Mouse (Mus musculus) macrophage (primary cell): ENCODE data around the gene Prg3. TPM values are rescaled to one million over a fixed set of nuclear protein-coding genes. Genes with fewer than 3 reads are reported as not detected.

ENCODE experiments used
- H3K27ac ChIP-seq: fragments of 350-480 bp; formaldehyde crosslinking; 2 replicates; pipeline ENCODE4 v1.9.0; 2021
- H3K36me3 ChIP-seq: fragments of 350-480 bp; formaldehyde crosslinking; 2 replicates; pipeline ENCODE4 v1.9.0; 2021; ENCODE audit errors: inconsistent target
- H3K4me3 ChIP-seq: fragments of 350-480 bp; formaldehyde crosslinking; 2 replicates; pipeline ENCODE4 v1.9.0; 2021; ENCODE audit errors: inconsistent target
- H3K79me2 ChIP-seq: fragments of 350-480 bp; formaldehyde crosslinking; 2 replicates; pipeline ENCODE4 v1.9.0; 2021; ENCODE audit errors: inconsistent target
- WGBS: methylation state at CpG from one replicate; pipeline ENCODE4 v1.1.7; 2026; ENCODE audit warnings: inconsistent platforms; ENCODE audit not compliant: missing documents; 5-methylcytosine and 5-hydroxymethylcytosine counted together
- polyA plus RNA-seq: library from polyadenylated mRNA; stranded (reverse); fragments of 250-400 nt; gene quantifications from 3 replicates; pipeline ENCODE4 v1.2.4, GENCODE M21; 2018; ENCODE audit warnings: inconsistent platforms

The Prg3 gene
- polyA plus RNA-seq, 1 experiment from 2014 or later: not detected

DNA sequence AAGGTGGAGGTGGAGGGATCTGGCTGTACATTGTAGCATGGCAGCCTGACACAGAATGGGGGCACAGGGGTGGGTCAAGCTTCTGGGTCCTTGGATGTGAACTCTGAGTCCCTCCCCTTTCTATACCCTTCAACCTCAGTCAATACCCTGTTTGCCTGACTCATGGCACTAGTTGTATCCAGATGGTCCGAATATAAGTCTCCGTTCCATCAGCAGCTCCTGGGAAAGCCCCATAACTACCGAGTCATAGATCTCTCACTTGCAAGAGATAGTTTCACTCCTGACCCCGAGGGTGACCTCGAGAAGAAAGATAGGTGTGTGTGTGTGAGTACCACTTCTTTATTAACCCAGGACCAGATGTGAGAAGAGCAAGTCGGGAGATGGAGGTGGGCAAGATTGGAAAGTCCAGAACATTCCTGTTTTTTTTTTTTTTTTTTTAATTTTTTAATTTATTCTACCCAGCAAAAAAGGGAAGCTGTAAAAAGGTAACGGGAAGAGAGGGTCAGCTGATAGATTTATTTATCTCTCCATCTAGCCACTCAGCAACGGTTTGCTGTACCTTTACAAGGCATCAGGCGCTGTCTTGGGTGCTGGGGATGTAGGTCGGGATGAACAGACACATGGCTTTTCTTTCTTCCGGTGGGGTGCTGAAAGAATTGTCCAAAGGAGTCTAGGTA lies 29.3 kb upstream of the Prg3 start:
- no peaks in the 10 kb centered on the region for H3K79me2 ChIP-seq
- H3K27ac ChIP-seq: no peak overlapping the region
- H3K4me3 ChIP-seq: no peak overlapping the region
- 61% methylated on average over 11 of the region's 11 CpGs for WGBS
- H3K36me3 ChIP-seq: no peaks in the 10 kb centered on the region

DNA sequence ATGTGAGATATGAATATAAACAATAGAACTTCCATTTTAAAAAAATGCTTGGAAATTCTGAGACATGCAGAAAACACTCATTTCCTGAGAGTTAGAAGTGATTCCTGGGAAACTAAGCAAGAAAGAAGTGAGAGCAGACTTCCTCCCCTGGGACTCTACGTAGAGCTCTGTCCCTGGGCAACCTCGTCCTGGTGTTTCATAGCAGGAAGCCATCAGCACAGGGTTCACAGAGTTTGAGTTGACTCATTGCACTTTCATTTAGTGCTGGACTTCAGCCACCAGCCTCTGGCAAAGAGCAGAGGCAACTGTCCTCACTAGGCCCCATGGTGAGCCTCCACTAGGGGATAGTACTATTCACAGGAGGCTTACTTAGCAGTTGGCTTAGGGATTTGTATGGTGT lies 26.7 kb upstream of the Prg3 start:
- H3K79me2 ChIP-seq: no peaks in the 10 kb centered on the region
- H3K4me3 ChIP-seq: no peak overlapping the region
- H3K27ac ChIP-seq: no peak overlapping the region
- H3K36me3 ChIP-seq: no peaks in the 10 kb centered on the region
- 63% methylated on average over 2 of the region's 2 CpGs for WGBS

DNA sequence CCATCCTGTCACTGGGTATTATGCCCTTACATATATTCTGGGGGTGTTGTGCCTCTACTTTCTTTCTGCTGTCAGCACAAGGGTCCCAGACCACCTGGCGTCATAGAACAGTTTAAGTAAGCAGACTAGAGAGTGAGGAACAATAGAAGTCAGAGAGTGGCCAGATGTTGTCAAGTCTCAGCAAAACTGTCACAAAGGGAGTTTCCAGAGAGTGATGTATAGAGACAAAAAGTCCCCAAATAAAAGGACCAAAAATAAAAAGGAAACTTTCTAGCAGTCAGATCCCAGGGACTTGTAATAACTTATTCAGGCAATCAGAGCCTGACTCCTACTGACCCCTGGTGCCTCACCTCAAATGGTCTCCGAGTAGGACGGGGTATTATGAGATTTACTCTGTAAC lies 26.1 kb upstream of the Prg3 start:
- Histone ChIP-seq H3K36me3 (no peaks in the 10 kb centered on the region), H3K4me3 (no peak overlapping the region), H3K79me2 (no peaks in the 10 kb centered on the region), H3K27ac (no peak overlapping the region)
- WGBS: 89% methylated on average over 3 of the region's 3 CpGs

DNA sequence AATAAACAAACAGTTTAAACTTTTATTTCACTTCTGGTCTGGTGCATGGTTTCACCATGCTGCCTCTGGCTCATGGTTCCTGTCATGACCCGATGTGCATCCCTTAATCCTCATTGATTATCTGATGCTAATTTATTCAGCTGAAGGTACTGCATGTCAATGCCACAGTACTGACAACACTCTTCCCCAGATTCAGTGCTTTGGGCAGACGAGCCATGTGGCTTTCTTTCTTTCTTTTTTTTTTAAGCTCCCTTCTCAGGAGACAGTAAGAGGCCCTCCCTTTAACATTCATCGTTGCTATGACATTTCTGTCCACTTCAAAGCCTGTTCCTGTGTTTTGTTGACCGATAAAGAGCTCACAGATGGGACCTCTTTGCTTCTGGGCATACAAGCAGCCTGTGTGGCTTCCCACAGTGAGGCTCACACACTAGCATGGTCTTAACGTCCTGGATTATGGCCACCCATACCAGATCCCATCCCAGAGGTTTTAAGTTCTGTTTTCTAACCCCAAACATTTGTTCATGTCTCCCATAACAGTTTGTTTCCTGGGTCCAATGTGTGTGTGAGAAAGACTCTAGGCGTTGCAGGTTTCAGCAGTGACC lies 25.0 kb upstream of the Prg3 start:
- no peaks in the 10 kb centered on the region for H3K79me2 ChIP-seq
- no peak overlapping the region for H3K27ac ChIP-seq
- H3K4me3 ChIP-seq: no peak overlapping the region
- H3K36me3 ChIP-seq: no peaks in the 10 kb centered on the region
- 83% methylated on average over 6 of the region's 6 CpGs for WGBS

DNA sequence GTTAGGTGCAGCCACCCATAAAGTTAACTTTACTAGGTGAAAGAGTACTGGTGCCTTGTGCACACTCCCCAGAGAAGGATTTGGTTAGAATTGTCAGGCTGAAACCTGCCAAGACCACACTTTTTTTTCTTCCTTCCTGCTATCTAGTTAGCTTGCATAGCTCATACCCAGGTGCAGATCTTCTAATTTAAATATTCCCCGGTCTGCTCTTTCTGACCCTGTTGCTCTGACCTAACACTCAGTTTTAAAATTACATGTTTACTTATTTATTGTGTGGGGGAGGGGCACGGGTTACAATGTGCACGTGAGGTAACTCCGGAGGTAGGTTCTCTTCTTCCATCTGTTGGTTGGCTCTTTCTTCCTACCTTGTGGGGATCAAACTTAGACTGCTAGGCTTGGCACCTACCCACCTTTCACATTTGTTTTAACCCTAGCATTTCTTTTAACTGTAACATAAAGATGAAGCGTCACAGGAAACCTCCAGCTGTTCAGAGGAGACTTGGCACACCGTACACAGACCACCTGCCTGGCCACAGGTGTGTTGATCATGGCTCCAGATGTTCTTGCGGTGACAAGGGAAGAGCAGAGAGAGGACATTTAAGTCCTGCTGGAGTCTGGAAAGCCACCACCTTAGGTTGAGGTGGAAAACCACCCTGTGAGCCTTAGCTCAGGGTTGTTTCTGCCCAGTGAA lies 23.8 kb upstream of the Prg3 start:
- H3K79me2 ChIP-seq: no peaks in the 10 kb centered on the region
- no peaks in the 10 kb centered on the region for H3K36me3 ChIP-seq
- no peak overlapping the region for H3K4me3 ChIP-seq
- H3K27ac ChIP-seq: no peak overlapping the region
- 83% methylated on average over 7 of the region's 7 CpGs for WGBS

DNA sequence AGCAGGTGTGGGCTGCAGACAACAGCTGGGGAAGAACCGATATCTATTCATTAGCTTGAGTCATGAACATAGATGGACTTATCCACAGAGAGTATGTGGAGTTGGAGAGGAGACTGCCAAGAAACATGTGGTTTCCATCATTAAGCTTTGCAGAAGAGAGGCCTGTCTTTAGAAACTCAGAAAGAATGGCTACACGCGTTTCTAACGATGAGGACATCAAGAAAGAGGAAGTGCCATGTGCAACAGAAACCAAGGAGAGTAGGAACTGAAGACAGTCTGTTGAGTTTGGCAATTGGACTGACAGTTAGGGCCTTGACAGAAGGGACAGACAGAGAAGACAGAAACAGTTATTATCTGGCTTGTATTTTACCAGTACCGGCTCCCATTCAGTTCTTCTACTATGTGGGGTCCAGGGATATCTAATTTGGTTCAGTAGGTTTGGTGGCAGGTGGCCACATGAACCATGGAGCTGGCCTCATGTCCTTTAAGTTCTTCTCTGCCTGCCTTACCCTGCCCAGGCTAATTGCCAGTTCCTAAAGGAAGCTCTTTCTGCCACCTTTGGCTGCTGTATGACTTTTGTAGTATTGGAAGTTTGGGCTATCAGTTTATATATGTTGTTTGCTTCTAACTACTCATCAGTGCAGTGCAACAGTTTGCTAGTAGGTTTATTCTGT lies 20.6 kb upstream of the Prg3 start:
- 8% methylated on average over 5 of the region's 5 CpGs for WGBS
- no peaks in the 10 kb centered on the region for H3K79me2 ChIP-seq
- no peak overlapping the region for H3K4me3 ChIP-seq
- no peak overlapping the region for H3K27ac ChIP-seq
- no peaks in the 10 kb centered on the region for H3K36me3 ChIP-seq

DNA sequence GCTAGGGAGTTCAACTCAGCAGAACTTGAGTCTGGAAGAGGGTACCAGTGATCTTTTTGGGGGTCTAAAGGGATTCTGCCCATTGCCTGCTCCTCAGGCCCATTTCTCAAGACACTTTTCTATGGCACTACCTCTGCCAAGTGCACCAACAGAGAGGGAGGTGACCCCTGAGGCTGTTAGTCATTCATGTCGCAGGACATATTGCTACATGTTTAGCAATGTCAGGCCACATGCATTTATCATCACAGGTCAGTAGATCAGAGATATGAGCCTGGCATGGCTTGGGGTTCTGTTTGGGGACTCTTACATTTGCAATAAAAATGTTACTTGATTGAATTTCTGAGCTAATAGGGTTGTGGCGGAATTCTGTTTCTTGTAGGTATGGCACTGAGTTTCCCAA lies 12.4 kb upstream of the Prg3 start:
- H3K79me2 ChIP-seq: no peaks in the 10 kb centered on the region
- whole genome bisulfite sequencing: 85% methylated on average over 2 of the region's 2 CpGs
- no peak overlapping the region for H3K4me3 ChIP-seq
- H3K27ac ChIP-seq: no peak overlapping the region
- H3K36me3 ChIP-seq: no peaks in the 10 kb centered on the region

DNA sequence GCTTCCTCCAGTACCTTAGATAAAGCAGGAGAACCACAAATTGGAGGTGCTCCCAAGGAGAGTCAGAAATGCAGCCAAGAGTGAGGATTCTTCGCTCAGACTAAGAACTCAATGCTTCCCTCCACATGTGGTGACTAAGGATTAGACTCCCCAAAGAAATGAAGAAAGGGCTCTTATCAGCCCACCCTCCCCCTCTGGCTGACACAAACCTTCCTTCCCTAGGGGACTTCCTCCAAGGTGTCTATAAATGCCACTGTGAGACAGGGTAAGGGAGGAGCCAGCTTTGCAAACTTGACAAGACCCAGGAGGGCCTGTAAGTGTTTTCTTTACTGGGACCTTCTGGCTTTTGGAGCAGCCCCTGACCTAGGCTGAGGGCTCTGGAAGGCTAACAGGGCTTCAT lies 7.8 kb upstream of the Prg3 start, which contains the start of gene Prg2:
Prg2 (plus strand) TSS at position 274 of the 400 bp plus-strand sequence.
- Histone ChIP-seq H3K79me2 (no peaks in the 10 kb centered on the region), H3K4me3 (no peak within 1 kb of the TSS), H3K36me3 (no peaks in the 10 kb centered on the region), H3K27ac (no peak within 1 kb of the TSS)
- WGBS: 55% methylated on average over 1 of the region's 1 CpGs

DNA sequence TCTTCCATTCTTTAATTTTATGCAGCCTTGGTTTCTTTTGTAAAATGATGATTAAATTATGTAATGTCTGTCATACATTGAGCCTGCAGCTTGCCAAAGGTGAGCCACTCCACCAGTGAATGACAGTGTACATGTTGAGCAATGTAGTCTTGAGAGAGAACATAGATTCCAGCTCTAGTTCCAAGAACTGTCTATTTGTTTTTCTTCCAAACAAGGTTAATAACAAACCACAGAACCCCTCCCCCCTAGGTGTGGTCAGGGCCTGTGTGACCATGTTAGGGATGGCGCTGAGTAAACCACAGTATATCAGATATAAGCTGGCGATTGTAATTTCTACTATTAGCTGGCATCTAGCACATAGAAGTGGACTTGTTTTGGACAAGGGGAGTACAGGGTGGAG lies 8.4 kb downstream of the Prg3 start:
- WGBS: 34% methylated on average over 2 of the region's 2 CpGs
- Histone ChIP-seq H3K36me3 (no peaks in the 10 kb centered on the region), H3K4me3 (no peak overlapping the region), H3K79me2 (no peaks in the 10 kb centered on the region), H3K27ac (no peak overlapping the region)

DNA sequence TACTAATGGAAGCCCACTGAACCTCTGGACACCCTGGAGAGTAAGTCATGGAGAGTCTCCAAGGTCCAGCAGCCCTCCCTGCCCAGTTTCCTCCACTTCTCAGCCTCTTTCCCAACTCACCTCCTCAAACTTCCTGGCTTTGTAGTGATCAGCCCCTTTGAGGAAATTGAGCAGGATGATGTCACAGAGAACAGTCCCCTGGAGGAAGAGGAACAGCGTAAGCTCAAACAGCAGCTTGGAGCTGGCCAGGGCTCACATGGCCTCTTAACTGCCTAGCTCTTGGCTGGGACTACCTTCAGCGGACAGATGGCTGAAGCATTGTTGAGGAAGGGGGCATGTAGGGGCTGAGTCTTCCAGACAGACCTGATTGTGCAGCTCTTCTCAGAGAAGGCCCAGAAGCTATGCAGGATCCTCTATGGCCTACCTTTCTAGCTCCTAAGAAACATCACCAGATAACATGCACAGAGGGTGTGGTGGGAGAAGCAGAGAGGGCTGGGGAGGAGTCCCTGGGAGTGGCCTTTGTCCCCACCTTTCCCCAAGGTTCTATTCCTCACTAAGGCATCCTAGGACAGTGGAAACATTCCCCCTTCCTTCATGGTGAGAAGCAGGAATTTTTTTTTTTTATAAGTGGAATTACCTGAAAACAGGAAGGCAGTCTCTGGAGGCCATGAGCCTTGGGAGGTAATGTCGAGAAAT lies 11.6 kb downstream of the Prg3 start:
- WGBS: 39% methylated on average over 3 of the region's 3 CpGs
- Histone ChIP-seq H3K79me2 (no peaks in the 10 kb centered on the region), H3K4me3 (no peak overlapping the region), H3K36me3 (no peaks in the 10 kb centered on the region), H3K27ac (no peak overlapping the region)

DNA sequence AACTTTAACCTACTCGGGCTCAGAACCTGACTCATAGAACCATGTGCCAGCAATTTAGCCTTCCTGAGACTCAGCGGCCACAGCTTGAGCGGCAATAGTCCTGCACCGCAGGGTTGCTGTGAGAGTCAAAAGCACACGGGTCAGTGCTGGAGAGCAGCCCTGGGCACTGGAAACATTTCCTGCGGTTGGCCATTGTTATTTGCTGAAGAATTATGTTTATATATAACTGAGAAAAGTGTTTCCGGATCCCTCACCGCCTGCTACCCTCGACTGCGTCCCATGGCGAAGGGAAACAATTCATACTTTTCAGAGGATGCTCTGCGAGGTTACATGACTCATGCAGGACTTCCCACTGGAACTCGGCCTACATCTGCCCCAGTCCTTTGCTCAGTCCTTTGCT lies 13.5 kb downstream of the Prg3 start:
- Histone ChIP-seq H3K4me3 (no peak overlapping the region), H3K27ac (no peak overlapping the region), H3K79me2 (no peaks in the 10 kb centered on the region), H3K36me3 (no peaks in the 10 kb centered on the region)
- 85% methylated on average over 13 of the region's 13 CpGs for WGBS

DNA sequence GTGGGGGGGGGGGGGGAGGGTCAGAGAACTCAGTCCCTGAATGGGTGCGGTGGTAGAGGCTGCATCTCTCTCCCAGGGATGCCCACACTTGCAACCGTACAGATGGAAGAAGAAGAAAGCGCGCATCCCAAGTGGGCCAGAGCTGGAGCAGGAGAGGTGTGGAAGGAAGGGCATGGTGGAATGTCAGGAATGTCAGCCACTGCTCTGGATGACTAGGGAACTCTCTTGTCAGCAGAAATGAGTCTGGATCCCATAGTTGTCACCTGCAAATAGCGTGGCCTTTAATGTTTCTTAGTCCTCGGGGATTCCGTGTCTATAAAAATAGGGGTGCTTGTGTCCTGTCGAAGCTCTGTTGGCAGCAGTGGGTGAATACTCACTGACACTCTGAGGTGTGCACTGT lies 14.6 kb downstream of the Prg3 start:
- no peaks in the 10 kb centered on the region for H3K36me3 ChIP-seq
- H3K4me3 ChIP-seq: no peak overlapping the region
- WGBS: 94% methylated on average over 8 of the region's 8 CpGs
- H3K27ac ChIP-seq: no peak overlapping the region
- H3K79me2 ChIP-seq: no peaks in the 10 kb centered on the region

DNA sequence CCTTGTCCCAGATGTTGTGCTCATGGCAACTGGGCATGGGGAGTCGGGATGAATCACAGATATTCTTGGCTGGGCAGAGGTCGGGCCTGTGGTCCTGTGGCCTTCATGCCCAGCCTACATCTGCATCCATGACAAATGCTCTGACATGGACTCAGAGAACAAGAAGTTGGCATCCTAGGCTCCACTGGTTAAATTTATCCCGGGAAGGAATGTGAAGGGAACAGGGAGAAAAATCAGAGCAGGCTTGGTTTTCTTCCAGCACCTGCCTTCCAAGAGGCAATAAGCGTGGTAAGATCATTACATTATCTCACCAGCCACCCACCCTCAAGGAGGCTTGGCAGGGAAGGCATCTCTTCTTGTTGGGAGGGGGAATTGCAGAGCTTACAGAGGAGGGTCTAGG lies 16.3 kb downstream of the Prg3 start:
- H3K36me3 ChIP-seq: no peaks in the 10 kb centered on the region
- 91% methylated on average over 4 of the region's 4 CpGs for WGBS
- H3K79me2 ChIP-seq: no peaks in the 10 kb centered on the region
- no peak overlapping the region for H3K27ac ChIP-seq
- H3K4me3 ChIP-seq: no peak overlapping the region

DNA sequence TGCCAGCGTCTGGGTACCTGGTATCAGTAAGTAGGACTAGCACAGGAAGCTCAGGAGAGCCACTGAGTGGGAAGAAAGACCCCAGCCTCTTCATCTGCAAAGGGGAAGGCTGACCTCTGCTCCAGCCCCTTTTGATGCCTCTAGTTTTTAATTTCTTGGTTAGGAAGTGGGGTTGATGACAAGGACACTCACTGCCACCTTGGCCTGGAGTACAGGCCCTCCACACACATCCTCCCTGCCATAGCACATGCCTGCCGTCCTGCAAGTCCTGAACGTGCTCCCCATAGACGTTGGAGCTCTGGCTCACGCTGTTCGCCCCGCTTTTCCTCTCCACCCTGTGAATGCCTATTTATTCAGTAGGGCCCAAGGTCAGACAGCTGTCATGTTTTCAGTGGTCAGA lies 18.6 kb downstream of the Prg3 start:
- no peak overlapping the region for H3K27ac ChIP-seq
- 97% methylated on average over 7 of the region's 7 CpGs for WGBS
- H3K36me3 ChIP-seq: no peaks in the 10 kb centered on the region
- H3K79me2 ChIP-seq: no peaks in the 10 kb centered on the region
- no peak overlapping the region for H3K4me3 ChIP-seq
